Mouse (Mus musculus) hindbrain, embryonic 12.5 days (tissue): ENCODE data around the gene Abl1. TPM values are rescaled to one million over a fixed set of nuclear protein-coding genes. Genes with fewer than 3 reads are reported as not detected.

ENCODE experiments used
- ATAC-seq: fragments of 200-750 bp; cut with Nextera tagmentation; 2 replicates; pipeline ENCODE4 v1.8.0; 2017; ENCODE audit warnings: moderate TSS enrichment; ENCODE audit not compliant: low FRiP score
- H3K27ac ChIP-seq: fragments of 300-500 bp; sonication (generic); 2 replicates; pipeline ENCODE4 v1.5.1; 2016; ENCODE audit warnings: mild to moderate bottlenecking
- H3K27me3 ChIP-seq: fragments of 300-500 bp; sonication (generic); 2 replicates; pipeline ENCODE4 v1.6.1; 2016; ENCODE audit warnings: mild to moderate bottlenecking
- H3K36me3 ChIP-seq: fragments of 300-500 bp; sonication (generic); 2 replicates; pipeline ENCODE4 v1.6.1; 2016; ENCODE audit warnings: mild to moderate bottlenecking
- H3K4me1 ChIP-seq: fragments of 300-500 bp; sonication (generic); 2 replicates; pipeline ENCODE4 v1.6.1; 2016
- H3K4me2 ChIP-seq: fragments of 300-500 bp; sonication (generic); replicated peaks from 2 replicates; pipeline ENCODE4 v1.6.1; 2016; ENCODE audit warnings: mild to moderate bottlenecking
- H3K4me3 ChIP-seq: fragments of 300-500 bp; sonication (generic); 2 replicates; pipeline ENCODE4 v1.5.1; 2016; ENCODE audit warnings: mild to moderate bottlenecking
- H3K9ac ChIP-seq: fragments of 300-500 bp; sonication (generic); 2 replicates; pipeline ENCODE4 v1.6.1; 2016; ENCODE audit warnings: mild to moderate bottlenecking, moderate library complexity
- H3K9me3 ChIP-seq: fragments of 300-500 bp; sonication (generic); replicated peaks from 2 replicates; pipeline ENCODE4 v1.6.1; 2016; ENCODE audit warnings: mild to moderate bottlenecking
- WGBS: fragments of 180-500 bp; shearing (Covaris S2); methylation state at CpG from one replicate; pipeline ENCODE4 v1.1.7; 2016; 5-methylcytosine and 5-hydroxymethylcytosine counted together
- polyA plus RNA-seq: library from polyadenylated mRNA; unstranded; fragments of >200 nt; fragmentation: Nextera tagmentation; extraction: Ambion mirVana; gene quantifications from 2 replicates; pipeline ENCODE4 v1.2.1, GENCODE M21; 2016

The Abl1 gene
- polyA plus RNA-seq, 1 experiment from 2014 or later = 44.7 TPM

GRCm38 (mm10) chr2:31845896-31846691, 157.9 kb downstream of the Abl1 start, which contains the start of gene Fibcd1:
Fibcd1 (minus strand) TSS chr2:31846005.
- Histone ChIP-seq H3K4me3 (peak within 1 kb of the TSS; percentile 47), H3K27me3 (peaks cover 69% of the 10 kb centered on the region), H3K27ac (no peak within 1 kb of the TSS), H3K9ac (peak within 1 kb of the TSS; percentile 64), H3K36me3 (no peaks in the 10 kb centered on the region), H3K9me3 (no peaks in the 10 kb centered on the region), H3K4me1 (peaks cover 25% of the 10 kb centered on the region), H3K4me2 (peak within 1 kb of the TSS; percentile 80)
- peak; percentile 17; the same call in 1 of the 2 replicates for ATAC-seq
- WGBS = under 1% methylated on average over 84 of the region's 88 CpGs

GRCm38 (mm10) chr2:31846692-31847660, 158.8 kb downstream of the Abl1 start:
- H3K36me3 ChIP-seq = no peaks in the 10 kb centered on the region
- ATAC-seq = no peak
- H3K4me2 ChIP-seq = peak overlapping the region; percentile 80
- H3K4me1 ChIP-seq = peaks cover 25% of the 10 kb centered on the region
- H3K4me3 ChIP-seq = peak overlapping the region; percentile 47
- no peaks in the 10 kb centered on the region for H3K9me3 ChIP-seq
- 3% methylated on average over 35 of the region's 35 CpGs for WGBS
- peaks cover 62% of the 10 kb centered on the region for H3K27me3 ChIP-seq
- H3K27ac ChIP-seq = no peak overlapping the region
- peak overlapping the region; percentile 64; the same call in 1 of the 2 replicates for H3K9ac ChIP-seq

- no peaks in the 10 kb centered on the region for H3K36me3 ChIP-seq
- ATAC-seq = no peak
- no peak overlapping the region for H3K9ac ChIP-seq
- H3K4me1 ChIP-seq = peaks cover 25% of the 10 kb centered on the region
- peaks cover 56% of the 10 kb centered on the region for H3K27me3 ChIP-seq
- H3K4me2 ChIP-seq = no peak overlapping the region
- H3K4me3 ChIP-seq = no peak overlapping the region
- no peaks in the 10 kb centered on the region for H3K9me3 ChIP-seq
- WGBS = 22% methylated on average over 6 of the region's 6 CpGs
- H3K27ac ChIP-seq = no peak overlapping the region
These were observed 159.7 kb downstream of the Abl1 start for GRCm38 (mm10) chr2:31847908-31848307.

DNA sequence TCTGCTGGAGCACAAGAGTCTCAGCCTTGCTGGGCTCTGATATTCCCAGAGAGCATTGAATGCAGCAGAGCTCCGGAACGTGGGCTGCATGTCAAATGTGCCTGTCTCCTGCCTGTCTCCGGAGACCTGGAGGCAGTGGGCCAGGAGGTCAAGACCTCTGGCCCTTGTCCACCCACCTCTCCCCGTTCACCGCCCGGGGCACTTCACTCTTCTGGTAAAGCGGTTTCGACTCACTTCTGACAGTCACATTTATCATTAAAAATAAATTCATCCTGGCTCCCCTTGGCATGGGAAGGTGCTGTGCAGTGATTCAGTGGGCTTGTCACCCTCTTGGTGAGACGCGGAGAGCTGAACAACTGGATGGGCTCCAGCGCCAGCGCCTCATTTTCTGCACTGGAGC, 162.0 kb downstream of the Abl1 start:
- Histone ChIP-seq H3K27ac (no peak overlapping the region), H3K36me3 (no peaks in the 10 kb centered on the region), H3K9ac (no peak overlapping the region), H3K4me2 (no peak overlapping the region), H3K4me3 (no peak overlapping the region), H3K27me3 (peaks cover 34% of the 10 kb centered on the region), H3K4me1 (peaks cover 28% of the 10 kb centered on the region), H3K9me3 (no peaks in the 10 kb centered on the region)
- WGBS = 25% methylated on average over 12 of the region's 12 CpGs
- ATAC-seq = no peak

Other genes with a start within 250 kb of the Abl1 start
- 7.2 and 7.7 TPM in 2 replicates for gene Ass1, start 218.2 kb upstream of the Abl1 start, polyA plus RNA-seq
- gene Fubp3, start 115.7 kb upstream of the Abl1 start, polyA plus RNA-seq = 86.0 and 96.8 TPM in 2 replicates
- gene Prdm12, start 48.3 kb upstream of the Abl1 start, polyA plus RNA-seq = 6.7 and 10.4 TPM in 2 replicates
- 46.4 and 49.4 TPM in 2 replicates for gene Exosc2, start 17.7 kb upstream of the Abl1 start, polyA plus RNA-seq
- gene Qrfp, start 122.2 kb downstream of the Abl1 start, polyA plus RNA-seq = 0.10 and 0.18 TPM in 2 replicates
- gene Fibcd1, start 157.6 kb downstream of the Abl1 start, polyA plus RNA-seq = 3.7 and 4.4 TPM in 2 replicates
- 7.2 and 7.6 TPM in 2 replicates for gene Lamc3, start 198.9 kb downstream of the Abl1 start, polyA plus RNA-seq